Mouse (Mus musculus) spleen, adult 18-20 months (tissue): ENCODE measurements around the gene Eif2b2.
A peak's percentile ranks its signal among the peaks of the same experiment; 100 is the strongest.

Source experiments
- DNase-seq, 2 experiments: peaks; one replicate each; pipeline ENCODE4 v3.0.0; 2022; ENCODE audit warnings: mixed read lengths in 2 of 2

Eif2b2 gene

GRCm38 (mm10) chr12:85257008-85257639, 37.8 kb downstream of the Eif2b2 start:
- DNase-seq, result no peak

- no peak for DNase-seq
These were observed 43.2 kb downstream of the Eif2b2 start for GRCm38 (mm10) chr12:85262489-85262888.

DNA sequence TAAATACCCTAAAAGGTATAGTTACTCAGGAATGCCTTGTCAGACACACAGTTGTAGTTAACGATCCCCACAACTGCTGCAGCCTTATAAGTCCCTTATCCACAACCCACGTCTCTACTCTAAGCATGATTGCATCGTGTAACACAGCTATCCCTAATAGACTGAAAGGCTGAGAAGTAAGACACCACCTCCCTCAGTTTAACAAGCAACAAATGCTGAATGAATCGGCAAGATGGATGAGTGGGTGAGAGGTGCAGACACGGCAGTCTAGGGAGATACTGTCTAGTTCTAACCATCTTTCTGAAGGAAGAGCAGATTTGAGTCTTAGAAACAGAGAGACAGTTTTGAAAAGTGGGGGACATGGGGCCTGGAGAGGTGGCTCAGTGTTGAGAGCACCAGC, 43.9 kb downstream of the Eif2b2 start:
- no peak for DNase-seq

GRCm38 (mm10) chr12:85264531-85264930, 45.2 kb downstream of the Eif2b2 start:
- DNase-seq, result no peak

- DNase-seq, result no peak
These were observed 45.7 kb downstream of the Eif2b2 start for GRCm38 (mm10) chr12:85264940-85265339.

GRCm38 (mm10) chr12:85266248-85266647, 47.0 kb downstream of the Eif2b2 start:
- DNase-seq, result no peak

GRCm38 (mm10) chr12:85269821-85270220, 50.5 kb downstream of the Eif2b2 start:
- no peak for DNase-seq

- peak; percentile 76 to 83 for DNase-seq
These were observed 51.0 kb downstream of the Eif2b2 start, which contains the start of gene Mlh3 for GRCm38 (mm10) chr12:85270319-85270718. Mlh3 (minus strand) TSS chr12:85270599.

DNA sequence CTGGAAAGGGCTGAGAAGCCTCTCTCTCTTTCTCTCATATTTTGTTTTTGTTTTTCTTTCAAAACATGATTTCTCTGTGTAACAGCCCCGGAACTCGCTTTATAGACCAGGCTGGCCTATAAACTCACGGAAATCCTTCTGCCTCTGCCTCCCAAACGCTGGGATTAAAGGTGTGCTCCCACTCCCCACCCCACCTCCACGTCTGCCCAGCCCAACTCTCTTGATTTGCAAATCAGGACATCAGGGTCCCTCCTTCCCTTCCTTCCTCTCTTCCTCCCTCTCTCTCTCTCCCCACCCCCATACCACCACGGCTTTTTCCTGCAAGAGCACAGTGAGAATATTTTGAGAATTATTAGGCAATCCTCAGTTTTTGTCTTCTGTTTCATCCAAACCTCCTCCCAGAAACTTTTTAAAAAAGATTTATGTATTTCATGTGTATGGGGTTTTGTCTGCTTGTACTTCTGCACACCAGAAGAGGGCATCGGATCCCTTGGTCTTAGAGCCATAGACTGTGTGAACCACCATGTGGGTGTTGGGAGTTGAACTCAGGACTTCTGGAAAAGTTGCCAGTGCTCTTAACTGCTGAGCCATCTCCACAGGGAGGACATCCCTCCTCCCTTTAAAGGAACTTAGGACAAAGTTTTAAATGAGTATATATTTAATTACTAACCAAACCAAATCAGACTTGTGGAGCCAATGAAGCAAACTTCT, 52.0 kb downstream of the Eif2b2 start:
- DNase-seq, result no peak

- no peak for DNase-seq
These were observed 52.5 kb downstream of the Eif2b2 start for GRCm38 (mm10) chr12:85271843-85272206.

GRCm38 (mm10) chr12:85273508-85273907, 54.2 kb downstream of the Eif2b2 start:
- DNase-seq, result no peak
